Mouse (Mus musculus): ENCODE data around the gene Dusp22. TPM values are rescaled to one million over a fixed set of nuclear protein-coding genes. Genes with fewer than 3 reads are reported as not detected.

Gene Dusp22
- polyA plus RNA-seq, 1 experiment from 2014 or later, result 34.9 TPM

GRCm38 (mm10) chr13:30642053-30642452 is 17.7 kb upstream of the Dusp22 start:
- WGBS, result 91% methylated on average over 4 of the region's 4 CpGs
- H3K9ac ChIP-seq, result no peak overlapping the region
- no peaks in the 10 kb centered on the region for H3K27me3 ChIP-seq (ENCODE audit: control insufficient read depth, insufficient read depth, low read length)
- H3K27ac ChIP-seq, result no peak overlapping the region
- no peak for ATAC-seq (ENCODE audit: low FRiP score)
- DNase-seq (ENCODE audit: low spot score), result no peak
- H3K4me3 ChIP-seq (replicated peaks; ENCODE audit: low read length), result no peak overlapping the region
- no peak overlapping the region for H3K4me2 ChIP-seq (replicated peaks)
- H3K36me3 ChIP-seq (replicated peaks; ENCODE audit: control insufficient read depth, insufficient read depth), result no peaks in the 10 kb centered on the region
- no peaks in the 10 kb centered on the region for H3K9me3 ChIP-seq (ENCODE audit: control insufficient read depth, low read length)
- no peaks in the 10 kb centered on the region for H3K4me1 ChIP-seq (replicated peaks; ENCODE audit: control insufficient read depth, insufficient read depth, low read length)

GRCm38 (mm10) chr13:30648461-30648860 is 11.3 kb upstream of the Dusp22 start:
- no peaks in the 10 kb centered on the region for H3K4me1 ChIP-seq (replicated peaks; ENCODE audit: control insufficient read depth, insufficient read depth, low read length)
- no peaks in the 10 kb centered on the region for H3K9me3 ChIP-seq (ENCODE audit: control insufficient read depth, low read length)
- no peaks in the 10 kb centered on the region for H3K36me3 ChIP-seq (replicated peaks; ENCODE audit: control insufficient read depth, insufficient read depth)
- DNase-seq (ENCODE audit: low spot score), result no peak
- no peak overlapping the region for H3K9ac ChIP-seq
- no peaks in the 10 kb centered on the region for H3K27me3 ChIP-seq (ENCODE audit: control insufficient read depth, insufficient read depth, low read length)
- no peak for ATAC-seq (ENCODE audit: low FRiP score)
- no peak overlapping the region for H3K4me3 ChIP-seq (replicated peaks; ENCODE audit: low read length)
- no peak overlapping the region for H3K4me2 ChIP-seq (replicated peaks)
- H3K27ac ChIP-seq, result no peak overlapping the region

GRCm38 (mm10) chr13:30649197-30649596 is 10.6 kb upstream of the Dusp22 start:
- DNase-seq (ENCODE audit: low spot score) (no peak), ATAC-seq (ENCODE audit: low FRiP score) (no peak)
- H3K9ac ChIP-seq, result no peak overlapping the region
- no peaks in the 10 kb centered on the region for H3K9me3 ChIP-seq (ENCODE audit: control insufficient read depth, low read length)
- H3K4me1 ChIP-seq (replicated peaks; ENCODE audit: control insufficient read depth, insufficient read depth, low read length), result no peaks in the 10 kb centered on the region
- H3K27ac ChIP-seq, result no peak overlapping the region
- WGBS, result 89% methylated on average over 5 of the region's 5 CpGs
- H3K4me2 ChIP-seq (replicated peaks), result no peak overlapping the region
- H3K4me3 ChIP-seq (replicated peaks; ENCODE audit: low read length), result no peak overlapping the region
- no peaks in the 10 kb centered on the region for H3K36me3 ChIP-seq (replicated peaks; ENCODE audit: control insufficient read depth, insufficient read depth)
- H3K27me3 ChIP-seq (ENCODE audit: control insufficient read depth, insufficient read depth, low read length), result no peaks in the 10 kb centered on the region

GRCm38 (mm10) chr13:30650684-30651083 is 9.1 kb upstream of the Dusp22 start:
- Histone ChIP-seq H3K9me3 (ENCODE audit: control insufficient read depth, low read length) (no peaks in the 10 kb centered on the region), H3K4me3 (replicated peaks; ENCODE audit: low read length) (no peak overlapping the region), H3K36me3 (replicated peaks; ENCODE audit: control insufficient read depth, insufficient read depth) (no peaks in the 10 kb centered on the region), H3K4me2 (replicated peaks) (no peak overlapping the region), H3K27ac (no peak overlapping the region), H3K27me3 (ENCODE audit: control insufficient read depth, insufficient read depth, low read length) (no peaks in the 10 kb centered on the region), H3K9ac (no peak overlapping the region), H3K4me1 (replicated peaks; ENCODE audit: control insufficient read depth, insufficient read depth, low read length) (no peaks in the 10 kb centered on the region)
- ATAC-seq (ENCODE audit: low FRiP score), result no peak
- no peak for DNase-seq (ENCODE audit: low spot score)
- WGBS, result 51% methylated on average over 1 of the region's 1 CpGs

GRCm38 (mm10) chr13:30653051-30653450 is 6.7 kb upstream of the Dusp22 start:
- no peaks in the 10 kb centered on the region for H3K27me3 ChIP-seq (ENCODE audit: control insufficient read depth, insufficient read depth, low read length)
- 74% methylated on average over 4 of the region's 4 CpGs for WGBS
- DNase-seq (ENCODE audit: low spot score) (no peak), ATAC-seq (ENCODE audit: low FRiP score) (no peak)
- H3K4me1 ChIP-seq (replicated peaks; ENCODE audit: control insufficient read depth, insufficient read depth, low read length), result no peaks in the 10 kb centered on the region
- no peak overlapping the region for H3K27ac ChIP-seq
- no peaks in the 10 kb centered on the region for H3K9me3 ChIP-seq (ENCODE audit: control insufficient read depth, low read length)
- H3K9ac ChIP-seq, result no peak overlapping the region
- no peaks in the 10 kb centered on the region for H3K36me3 ChIP-seq (replicated peaks; ENCODE audit: control insufficient read depth, insufficient read depth)
- H3K4me3 ChIP-seq (replicated peaks; ENCODE audit: low read length), result no peak overlapping the region
- H3K4me2 ChIP-seq (replicated peaks), result no peak overlapping the region

GRCm38 (mm10) chr13:30654463-30654862 is 5.3 kb upstream of the Dusp22 start:
- ATAC-seq (ENCODE audit: low FRiP score), result no peak

GRCm38 (mm10) chr13:30656909-30657308 is 2.9 kb upstream of the Dusp22 start:
- no peak overlapping the region for H3K4me2 ChIP-seq (replicated peaks)
- H3K4me1 ChIP-seq (replicated peaks; ENCODE audit: control insufficient read depth, insufficient read depth, low read length), result peaks cover 16% of the 10 kb centered on the region; the same call in 1 of the 2 replicates
- H3K27ac ChIP-seq, result no peak overlapping the region
- ATAC-seq (ENCODE audit: low FRiP score) (no peak), DNase-seq (ENCODE audit: low spot score) (no peak)
- H3K36me3 ChIP-seq (replicated peaks; ENCODE audit: control insufficient read depth, insufficient read depth), result no peaks in the 10 kb centered on the region
- H3K9ac ChIP-seq, result no peak overlapping the region
- no peaks in the 10 kb centered on the region for H3K27me3 ChIP-seq (ENCODE audit: control insufficient read depth, insufficient read depth, low read length)
- 78% methylated on average over 5 of the region's 5 CpGs for WGBS
- no peaks in the 10 kb centered on the region for H3K9me3 ChIP-seq (ENCODE audit: control insufficient read depth, low read length)
- no peak overlapping the region for H3K4me3 ChIP-seq (replicated peaks; ENCODE audit: low read length)

More at GRCm38 (mm10) chr13:30654463-30654862, 5.3 kb upstream of the Dusp22 start:
- H3K4me2 ChIP-seq (replicated peaks), result no peak overlapping the region
- H3K9me3 ChIP-seq (ENCODE audit: control insufficient read depth, low read length), result no peaks in the 10 kb centered on the region
- H3K27ac ChIP-seq, result no peak overlapping the region
- WGBS, result 82% methylated on average over 5 of the region's 5 CpGs
- H3K36me3 ChIP-seq (replicated peaks; ENCODE audit: control insufficient read depth, insufficient read depth), result no peaks in the 10 kb centered on the region
- H3K4me3 ChIP-seq (replicated peaks; ENCODE audit: low read length), result no peak overlapping the region
- DNase-seq (ENCODE audit: low spot score), result no peak
- H3K9ac ChIP-seq, result no peak overlapping the region
- H3K27me3 ChIP-seq (ENCODE audit: control insufficient read depth, insufficient read depth, low read length), result no peaks in the 10 kb centered on the region
- no peaks in the 10 kb centered on the region for H3K4me1 ChIP-seq (replicated peaks; ENCODE audit: control insufficient read depth, insufficient read depth, low read length)

- WGBS, result 74% methylated on average over 2 of the region's 2 CpGs
- no peaks in the 10 kb centered on the region for H3K36me3 ChIP-seq (replicated peaks; ENCODE audit: control insufficient read depth, insufficient read depth)
- H3K9ac ChIP-seq, result no peak overlapping the region
- no peak overlapping the region for H3K27ac ChIP-seq
- H3K4me1 ChIP-seq (replicated peaks; ENCODE audit: control insufficient read depth, insufficient read depth, low read length), result peaks cover 17% of the 10 kb centered on the region; the same call in 1 of the 2 replicates
- H3K4me2 ChIP-seq (replicated peaks), result no peak overlapping the region
- H3K27me3 ChIP-seq (ENCODE audit: control insufficient read depth, insufficient read depth, low read length), result no peaks in the 10 kb centered on the region
- no peaks in the 10 kb centered on the region for H3K9me3 ChIP-seq (ENCODE audit: control insufficient read depth, low read length)
- DNase-seq (ENCODE audit: low spot score), result no peak
- no peak overlapping the region for H3K4me3 ChIP-seq (replicated peaks; ENCODE audit: low read length)
- ATAC-seq (ENCODE audit: low FRiP score), result no peak
Observed at GRCm38 (mm10) chr13:30657779-30658178, 2.0 kb upstream of the Dusp22 start.

GRCm38 (mm10) chr13:30658201-30658996 is 1.4 kb upstream of the Dusp22 start:
- ATAC-seq (ENCODE audit: low FRiP score) (no peak), DNase-seq (ENCODE audit: low spot score) (no peak)
- H3K4me3 ChIP-seq (replicated peaks; ENCODE audit: low read length), result no peak overlapping the region
- H3K9ac ChIP-seq, result no peak overlapping the region
- H3K4me1 ChIP-seq (replicated peaks; ENCODE audit: control insufficient read depth, insufficient read depth, low read length), result peaks cover 17% of the 10 kb centered on the region; the same call in 1 of the 2 replicates
- WGBS, result 93% methylated on average over 2 of the region's 2 CpGs
- H3K27me3 ChIP-seq (ENCODE audit: control insufficient read depth, insufficient read depth, low read length), result no peaks in the 10 kb centered on the region
- H3K4me2 ChIP-seq (replicated peaks), result no peak overlapping the region
- H3K36me3 ChIP-seq (replicated peaks; ENCODE audit: control insufficient read depth, insufficient read depth), result no peaks in the 10 kb centered on the region
- H3K27ac ChIP-seq, result no peak overlapping the region
- no peaks in the 10 kb centered on the region for H3K9me3 ChIP-seq (ENCODE audit: control insufficient read depth, low read length)

All from hindbrain, embryonic 14.5 days (tissue).